Mouse (Mus musculus) embryonic fibroblast, embryonic 13.5 days (primary cell): ENCODE measurements around the gene Pcsk2.

ENCODE experiments used
- CTCF ChIP-seq: IDR thresholded peaks from 2 replicates; pipeline ENCODE4 v1.5.1; 2011; ENCODE audit warnings: mild to moderate bottlenecking, control low read depth, low read length, moderate library complexity, borderline replicate concordance; ENCODE audit not compliant: insufficient read depth
- POLR2A ChIP-seq: IDR thresholded peaks from 2 replicates; pipeline ENCODE4 v1.6.1; 2011; ENCODE audit warnings: low read depth, mild to moderate bottlenecking, control low read depth, low read length, moderate library complexity

DNA sequence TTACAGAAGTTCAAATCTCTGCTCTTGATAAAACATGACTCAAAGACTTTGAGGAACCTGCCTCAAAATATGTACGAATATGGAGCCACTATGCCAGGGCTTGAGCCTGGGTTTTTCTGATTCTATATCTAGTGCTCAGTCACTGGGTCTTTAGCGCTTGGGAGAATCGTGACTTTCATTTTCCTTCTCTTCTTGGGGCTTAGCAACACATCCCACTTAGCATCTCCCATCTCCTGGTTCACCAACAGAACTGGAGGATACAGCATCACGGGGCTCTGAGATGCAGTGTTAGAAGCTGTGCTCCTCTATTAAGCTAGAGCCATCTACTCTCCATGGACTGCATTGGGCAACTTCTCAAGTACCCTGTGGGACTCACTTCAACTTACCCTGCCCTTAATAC, 131.9 kb downstream of the Pcsk2 start:
- TF ChIP-seq POLR2A, result no peak
- no peak for TF ChIP-seq CTCF
